Mouse (Mus musculus): ENCODE data around the gene Oprl1. TPM values are rescaled to one million over a fixed set of nuclear protein-coding genes. Genes with fewer than 3 reads are reported as not detected.

Gene Oprl1
- polyA plus RNA-seq, 1 experiment from 2014 or later, result 1.4 TPM

DNA sequence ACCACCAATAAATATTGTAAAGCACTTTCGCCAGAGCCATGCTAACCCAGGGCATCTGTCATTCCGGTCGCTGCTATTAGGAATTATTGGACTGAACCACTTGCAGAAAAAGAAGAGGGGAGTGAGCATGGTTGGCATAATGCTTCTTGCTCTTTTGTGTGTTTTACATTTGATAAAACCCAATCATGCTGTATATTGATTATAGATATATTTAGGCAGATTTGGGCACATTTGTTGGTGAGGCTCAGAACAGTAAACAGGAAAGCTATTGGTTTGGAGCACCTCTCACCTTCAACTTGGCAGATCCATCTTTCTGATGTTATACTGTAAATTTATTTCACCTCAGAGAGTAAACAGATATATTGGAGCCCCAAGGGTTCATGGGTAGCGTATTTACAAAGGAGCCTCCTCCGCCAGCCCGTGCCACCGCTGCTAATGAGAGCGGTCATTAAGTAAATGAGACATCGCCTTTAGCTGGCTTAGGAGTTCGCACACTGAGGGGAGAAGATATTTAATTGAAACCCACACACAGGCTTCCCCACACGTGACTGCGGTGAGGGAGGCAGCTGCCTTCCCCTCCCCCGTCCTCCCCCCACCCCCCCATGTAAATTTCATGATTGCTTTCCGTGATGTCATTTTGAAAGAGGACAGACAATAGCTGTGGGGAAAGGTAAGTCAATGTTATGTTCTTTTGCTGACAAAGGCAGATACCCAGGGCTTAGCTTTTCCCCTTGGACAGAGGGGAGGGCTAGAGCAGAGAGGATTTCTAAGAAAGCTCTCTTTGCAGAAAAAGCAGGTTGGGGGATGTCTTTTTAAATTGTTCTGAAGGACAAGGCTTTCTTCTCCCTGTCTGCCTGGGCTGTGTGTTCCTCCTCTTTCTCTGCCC, 52.1 kb downstream of the Oprl1 start:
- ATAC-seq (ENCODE audit: insufficient read depth, low FRiP score), result peak; percentile 13; the same call in 1 of the 2 replicates
- Histone ChIP-seq H3K27me3 (ENCODE audit: control insufficient read depth, insufficient read depth, low read length) (peaks cover 3% of the 10 kb centered on the region; the same call in 1 of the 2 replicates), H3K4me1 (ENCODE audit: control insufficient read depth, insufficient read depth, low read length) (no peaks in the 10 kb centered on the region), H3K4me2 (ENCODE audit: low read depth, low read length) (no peak overlapping the region), H3K36me3 (ENCODE audit: control insufficient read depth, insufficient read depth, low read length) (no peaks in the 10 kb centered on the region), H3K4me3 (replicated peaks; ENCODE audit: low read length) (no peak overlapping the region), H3K9me3 (replicated peaks; ENCODE audit: control insufficient read depth, low read length) (no peaks in the 10 kb centered on the region), H3K27ac (ENCODE audit: low read length) (no peak overlapping the region), H3K9ac (ENCODE audit: low read length) (no peak overlapping the region)
- 46% methylated on average over 14 of the region's 14 CpGs for WGBS

- ATAC-seq (ENCODE audit: insufficient read depth, low FRiP score), result no peak
- no peak overlapping the region for H3K4me2 ChIP-seq (ENCODE audit: low read depth, low read length)
- no peaks in the 10 kb centered on the region for H3K36me3 ChIP-seq (ENCODE audit: control insufficient read depth, insufficient read depth, low read length)
These were observed 53.6 kb downstream of the Oprl1 start for GRCm38 (mm10) chr2:181768451-181768850.

DNA sequence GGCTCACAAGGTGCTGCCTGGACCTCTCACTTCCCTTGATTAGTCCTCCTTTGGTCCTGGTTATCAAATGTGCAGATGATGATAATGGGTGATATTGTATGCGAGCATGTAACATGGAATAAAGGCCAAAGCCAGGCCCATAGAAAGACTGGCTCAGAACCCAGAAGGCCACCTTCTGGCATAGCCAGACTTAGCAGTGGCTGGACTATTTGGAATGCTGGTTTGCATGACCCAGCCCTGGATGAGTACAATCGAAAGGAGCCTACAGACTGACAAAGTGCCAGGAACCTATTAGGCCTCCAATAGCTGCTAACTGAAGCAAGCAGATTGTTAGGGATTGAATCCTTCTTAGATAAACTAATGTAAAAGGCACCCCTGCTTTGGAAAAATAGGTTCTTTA, 54.6 kb downstream of the Oprl1 start:
- H3K4me3 ChIP-seq (replicated peaks; ENCODE audit: low read length), result no peak overlapping the region
- no peaks in the 10 kb centered on the region for H3K9me3 ChIP-seq (replicated peaks; ENCODE audit: control insufficient read depth, low read length)
- H3K36me3 ChIP-seq (ENCODE audit: control insufficient read depth, insufficient read depth, low read length), result no peaks in the 10 kb centered on the region
- WGBS, result 86% methylated on average over 2 of the region's 2 CpGs
- H3K4me2 ChIP-seq (ENCODE audit: low read depth, low read length), result no peak overlapping the region
- H3K27me3 ChIP-seq (ENCODE audit: control insufficient read depth, insufficient read depth, low read length), result peaks cover 3% of the 10 kb centered on the region; the same call in 1 of the 2 replicates
- H3K9ac ChIP-seq (ENCODE audit: low read length), result no peak overlapping the region
- H3K4me1 ChIP-seq (ENCODE audit: control insufficient read depth, insufficient read depth, low read length), result no peaks in the 10 kb centered on the region
- no peak for ATAC-seq (ENCODE audit: insufficient read depth, low FRiP score)
- H3K27ac ChIP-seq (ENCODE audit: low read length), result no peak overlapping the region

More at GRCm38 (mm10) chr2:181768451-181768850, 53.6 kb downstream of the Oprl1 start:
- Histone ChIP-seq H3K27ac (ENCODE audit: low read length) (no peak overlapping the region), H3K4me1 (ENCODE audit: control insufficient read depth, insufficient read depth, low read length) (no peaks in the 10 kb centered on the region), H3K4me3 (replicated peaks; ENCODE audit: low read length) (no peak overlapping the region), H3K9me3 (replicated peaks; ENCODE audit: control insufficient read depth, low read length) (no peaks in the 10 kb centered on the region), H3K9ac (ENCODE audit: low read length) (no peak overlapping the region), H3K27me3 (ENCODE audit: control insufficient read depth, insufficient read depth, low read length) (peaks cover 3% of the 10 kb centered on the region; the same call in 1 of the 2 replicates)

Other genes with a start within 250 kb of the Oprl1 start
- 0.12 and 0.16 TPM in 2 replicates for gene Abhd16b, start 221.8 kb upstream of the Oprl1 start, polyA plus RNA-seq (2015; fragmentation: Nextera tagmentation; extraction: Ambion mirVana)
- gene Tpd52l2, start 217.9 kb upstream of the Oprl1 start, polyA plus RNA-seq (2015; fragmentation: Nextera tagmentation; extraction: Ambion mirVana), result 139 and 142 TPM in 2 replicates
- gene Dnajc5, start 194.5 kb upstream of the Oprl1 start, polyA plus RNA-seq (2015; fragmentation: Nextera tagmentation; extraction: Ambion mirVana), result 77.5 and 84.9 TPM in 2 replicates
- 70.9 and 83.3 TPM in 2 replicates for gene Uckl1, start 130.1 kb upstream of the Oprl1 start, polyA plus RNA-seq (2015; fragmentation: Nextera tagmentation; extraction: Ambion mirVana)
- 58.9 and 59.1 TPM in 2 replicates for gene Prpf6, start 123.1 kb upstream of the Oprl1 start, polyA plus RNA-seq (2015; fragmentation: Nextera tagmentation; extraction: Ambion mirVana)
- 32.6 and 33.8 TPM in 2 replicates for gene Zfp512b, start 122.2 kb upstream of the Oprl1 start, polyA plus RNA-seq (2015; fragmentation: Nextera tagmentation; extraction: Ambion mirVana)
- gene Samd10, start 115.8 kb upstream of the Oprl1 start, polyA plus RNA-seq (2015; fragmentation: Nextera tagmentation; extraction: Ambion mirVana), result 25.7 and 26.7 TPM in 2 replicates
- 0.31 TPM in 1 of 2 replicates, not detected in the other for gene Gm29797, start 58.0 kb upstream of the Oprl1 start, polyA plus RNA-seq (2015; fragmentation: Nextera tagmentation; extraction: Ambion mirVana)
- 25.4 and 25.5 TPM in 2 replicates for gene Sox18, start 43.4 kb upstream of the Oprl1 start, polyA plus RNA-seq (2015; fragmentation: Nextera tagmentation; extraction: Ambion mirVana)
- gene Tcea2, start 34.7 kb upstream of the Oprl1 start, polyA plus RNA-seq (2015; fragmentation: Nextera tagmentation; extraction: Ambion mirVana), result 19.3 and 19.7 TPM in 2 replicates
- gene Rgs19, start 21.0 kb upstream of the Oprl1 start, polyA plus RNA-seq (2015; fragmentation: Nextera tagmentation; extraction: Ambion mirVana), result 54.2 and 55.3 TPM in 2 replicates
- not detected in 2 replicates for gene Lkaaear1, start 16.6 kb upstream of the Oprl1 start, polyA plus RNA-seq (2015; fragmentation: Nextera tagmentation; extraction: Ambion mirVana)
- gene Myt1, start 48.3 kb downstream of the Oprl1 start, polyA plus RNA-seq (2015; fragmentation: Nextera tagmentation; extraction: Ambion mirVana), result 1.9 and 2.0 TPM in 2 replicates
- 29.3 and 33.0 TPM in 2 replicates for gene Pcmtd2, start 122.8 kb downstream of the Oprl1 start, polyA plus RNA-seq (2015; fragmentation: Nextera tagmentation; extraction: Ambion mirVana)
- gene Polr3k, start 149.3 kb downstream of the Oprl1 start, polyA plus RNA-seq (2015; fragmentation: Nextera tagmentation; extraction: Ambion mirVana), result 76.8 and 79.1 TPM in 2 replicates

Data from stomach, embryonic 16.5 days (tissue).